Mouse (Mus musculus) small intestine, adult 2 months (tissue): Measurements from ENCODE around the gene Kansl1l.

Experiments
- CTCF ChIP-seq: fragments of 200-500 bp; IDR thresholded peaks from 2 replicates; pipeline ENCODE4 v1.5.1; 2012; ENCODE audit warnings: low read depth, mild to moderate bottlenecking, control low read depth, inconsistent platforms, low read length, moderate library complexity, mixed read lengths; ENCODE audit not compliant: insufficient replicate concordance, insufficient read length; ENCODE audit errors: extremely low read depth
- POLR2A ChIP-seq: fragments of 200-500 bp; IDR thresholded peaks from 2 replicates; pipeline ENCODE4 v1.6.1; 2012; ENCODE audit warnings: low read depth, mild to moderate bottlenecking, control low read depth, inconsistent platforms, low read length, moderate library complexity

DNA sequence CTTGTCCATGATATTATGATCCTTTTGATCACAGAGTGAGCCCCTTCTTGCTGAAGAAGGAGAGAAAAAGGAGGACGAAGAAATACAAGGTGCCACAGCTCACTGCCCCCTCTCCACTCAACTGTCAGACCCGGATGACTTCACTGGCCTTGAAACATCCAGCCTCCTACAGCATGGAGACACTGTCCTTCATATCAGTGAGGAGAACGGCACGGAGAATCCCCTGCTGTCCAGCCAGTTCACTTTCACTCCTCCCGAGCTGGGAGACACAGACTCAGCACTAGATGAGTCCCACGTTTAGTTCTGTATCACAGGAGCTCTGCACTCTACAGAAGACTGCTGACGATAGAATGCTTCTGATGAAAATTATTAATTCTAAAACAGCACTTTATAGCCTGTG, 122.1 kb downstream of the Kansl1l start:
- TF ChIP-seq CTCF, result no peak
- TF ChIP-seq POLR2A, result no peak
